Mouse (Mus musculus): ENCODE data around the gene 1700025G04Rik. TPM values are rescaled to one million over a fixed set of nuclear protein-coding genes. Genes with fewer than 3 reads are reported as not detected.

Gene 1700025G04Rik
- polyA plus RNA-seq, 2 experiments, result 1.2 to 2.1 TPM

GRCm38 (mm10) chr1:151890041-151890621 is 199.8 kb downstream of the 1700025G04Rik start:
- DNase-seq (ENCODE audit: low read depth in 3 of 3, low spot score in 3 of 3) (no peak), ATAC-seq (ENCODE audit: insufficient read depth) (no peak)
- no peak overlapping the region for H3K4me2 ChIP-seq (ENCODE audit: low read depth)
- 70% methylated on average over 14 of the region's 14 CpGs for WGBS (ENCODE audit: insufficient replicate concordance)
- H3K36me3 ChIP-seq (replicated peaks; ENCODE audit: control insufficient read depth, insufficient read depth, low read depth), result no peaks in the 10 kb centered on the region
- TF ChIP-seq EP300 (IDR thresholded peaks at IDR 0.05; ENCODE audit: low read depth), result no peak
- no peak for TF ChIP-seq CTCF (IDR thresholded peaks at IDR 0.05; ENCODE audit: low read depth)
- H3K27ac ChIP-seq, result no peak overlapping the region
- H3K27me3 ChIP-seq (ENCODE audit: control insufficient read depth, insufficient read depth, low read length), result no peaks in the 10 kb centered on the region
- H3K4me1 ChIP-seq (replicated peaks; ENCODE audit: control insufficient read depth in 2 of 2, insufficient read depth in 2 of 2, low read length in 1 of 2), result 0 out of 4 replicates have a peak, but pooled peaks cover 0 to 3% of the 10 kb centered on the region in 2 experiments
- no peak overlapping the region for H3K4me3 ChIP-seq (ENCODE audit: insufficient read depth in 1 of 2, low read depth in 2 of 2, low read length in 2 of 2)
- no peak overlapping the region for H3K9ac ChIP-seq (replicated peaks)
- H3K9me3 ChIP-seq (ENCODE audit: control insufficient read depth, low read length), result no peaks in the 10 kb centered on the region

GRCm38 (mm10) chr1:151887631-151888030 is 202.3 kb downstream of the 1700025G04Rik start:
- WGBS (ENCODE audit: insufficient replicate concordance), result 51% methylated on average over 5 of the region's 5 CpGs
- no peaks in the 10 kb centered on the region for H3K36me3 ChIP-seq (replicated peaks; ENCODE audit: control insufficient read depth, insufficient read depth, low read depth)
- no peaks in the 10 kb centered on the region for H3K27me3 ChIP-seq (ENCODE audit: control insufficient read depth, insufficient read depth, low read length)

GRCm38 (mm10) chr1:151887126-151887525 is 202.8 kb downstream of the 1700025G04Rik start:
- H3K27me3 ChIP-seq (ENCODE audit: control insufficient read depth, insufficient read depth, low read length), result no peaks in the 10 kb centered on the region
- no peak overlapping the region for H3K4me2 ChIP-seq (ENCODE audit: low read depth)
- no peaks in the 10 kb centered on the region for H3K9me3 ChIP-seq (ENCODE audit: control insufficient read depth, low read length)
- DNase-seq (ENCODE audit: low read depth in 3 of 3, low spot score in 3 of 3) (no peak), ATAC-seq (ENCODE audit: insufficient read depth) (no peak)
- H3K9ac ChIP-seq (replicated peaks), result no peak overlapping the region
- H3K4me1 ChIP-seq (replicated peaks; ENCODE audit: control insufficient read depth in 2 of 2, insufficient read depth in 2 of 2, low read length in 1 of 2), result no peaks in the 10 kb centered on the region
- no peaks in the 10 kb centered on the region for H3K36me3 ChIP-seq (replicated peaks; ENCODE audit: control insufficient read depth, insufficient read depth, low read depth)
- TF ChIP-seq CTCF (IDR thresholded peaks at IDR 0.05; ENCODE audit: low read depth), result no peak
- TF ChIP-seq EP300 (IDR thresholded peaks at IDR 0.05; ENCODE audit: low read depth), result no peak
- 66% methylated on average over 10 of the region's 10 CpGs for WGBS (ENCODE audit: insufficient replicate concordance)
- H3K27ac ChIP-seq, result no peak overlapping the region
- no peak overlapping the region for H3K4me3 ChIP-seq (ENCODE audit: insufficient read depth in 1 of 2, low read depth in 2 of 2, low read length in 2 of 2)

More at GRCm38 (mm10) chr1:151887631-151888030, 202.3 kb downstream of the 1700025G04Rik start:
- no peak overlapping the region for H3K27ac ChIP-seq
- no peak overlapping the region for H3K4me2 ChIP-seq (ENCODE audit: low read depth)
- no peak for TF ChIP-seq CTCF (IDR thresholded peaks at IDR 0.05; ENCODE audit: low read depth)
- no peak for TF ChIP-seq EP300 (IDR thresholded peaks at IDR 0.05; ENCODE audit: low read depth)
- H3K9me3 ChIP-seq (ENCODE audit: control insufficient read depth, low read length), result no peaks in the 10 kb centered on the region
- DNase-seq (ENCODE audit: low read depth in 3 of 3, low spot score in 3 of 3) (no peak), ATAC-seq (ENCODE audit: insufficient read depth) (no peak)
- no peak overlapping the region for H3K4me3 ChIP-seq (ENCODE audit: insufficient read depth in 1 of 2, low read depth in 2 of 2, low read length in 2 of 2)
- no peaks in the 10 kb centered on the region for H3K4me1 ChIP-seq (replicated peaks; ENCODE audit: control insufficient read depth in 2 of 2, insufficient read depth in 2 of 2, low read length in 1 of 2)
- no peak overlapping the region for H3K9ac ChIP-seq (replicated peaks)

- Histone ChIP-seq H3K27ac (no peak overlapping the region), H3K27me3 (ENCODE audit: control insufficient read depth, insufficient read depth, low read length) (no peaks in the 10 kb centered on the region), H3K36me3 (replicated peaks; ENCODE audit: control insufficient read depth, insufficient read depth, low read depth) (no peaks in the 10 kb centered on the region), H3K4me2 (ENCODE audit: low read depth) (no peak overlapping the region), H3K9ac (replicated peaks) (no peak overlapping the region), H3K9me3 (ENCODE audit: control insufficient read depth, low read length) (no peaks in the 10 kb centered on the region), H3K4me1 (replicated peaks; ENCODE audit: control insufficient read depth in 2 of 2, insufficient read depth in 2 of 2, low read length in 1 of 2) (no peaks in the 10 kb centered on the region), H3K4me3 (ENCODE audit: insufficient read depth in 1 of 2, low read depth in 2 of 2, low read length in 2 of 2) (no peak overlapping the region)
- ATAC-seq (ENCODE audit: insufficient read depth) (no peak), DNase-seq (ENCODE audit: low read depth in 3 of 3, low spot score in 3 of 3) (no peak)
- TF ChIP-seq CTCF (IDR thresholded peaks at IDR 0.05; ENCODE audit: low read depth) (no peak), EP300 (IDR thresholded peaks at IDR 0.05; ENCODE audit: low read depth) (no peak)
- 42% methylated on average over 2 of the region's 2 CpGs for WGBS (ENCODE audit: insufficient replicate concordance)
These were observed 203.8 kb downstream of the 1700025G04Rik start for GRCm38 (mm10) chr1:151886171-151886570.

GRCm38 (mm10) chr1:151881253-151881652 is 208.7 kb downstream of the 1700025G04Rik start:
- Histone ChIP-seq H3K4me1 (replicated peaks; ENCODE audit: control insufficient read depth in 2 of 2, insufficient read depth in 2 of 2, low read length in 1 of 2) (no peaks in the 10 kb centered on the region), H3K9ac (replicated peaks) (no peak overlapping the region), H3K9me3 (ENCODE audit: control insufficient read depth, low read length) (no peaks in the 10 kb centered on the region), H3K4me3 (ENCODE audit: insufficient read depth in 1 of 2, low read depth in 2 of 2, low read length in 2 of 2) (no peak overlapping the region), H3K36me3 (replicated peaks; ENCODE audit: control insufficient read depth, insufficient read depth, low read depth) (no peaks in the 10 kb centered on the region), H3K4me2 (ENCODE audit: low read depth) (no peak overlapping the region), H3K27me3 (ENCODE audit: control insufficient read depth, insufficient read depth, low read length) (no peaks in the 10 kb centered on the region), H3K27ac (no peak overlapping the region)
- 75% methylated on average over 1 of the region's 1 CpGs for WGBS (ENCODE audit: insufficient replicate concordance)
- TF ChIP-seq EP300 (IDR thresholded peaks at IDR 0.05; ENCODE audit: low read depth), result no peak
- TF ChIP-seq CTCF (IDR thresholded peaks at IDR 0.05; ENCODE audit: low read depth), result no peak
- ATAC-seq (ENCODE audit: insufficient read depth) (no peak), DNase-seq (ENCODE audit: low read depth in 3 of 3, low spot score in 3 of 3) (no peak)
